Mouse (Mus musculus) kidney, adult 18-20 months (tissue): Measurements from ENCODE around the gene Wdr70.

Source experiments
- DNase-seq: peaks from one replicate; pipeline ENCODE4 v3.0.0; 2021

Gene Wdr70

DNA sequence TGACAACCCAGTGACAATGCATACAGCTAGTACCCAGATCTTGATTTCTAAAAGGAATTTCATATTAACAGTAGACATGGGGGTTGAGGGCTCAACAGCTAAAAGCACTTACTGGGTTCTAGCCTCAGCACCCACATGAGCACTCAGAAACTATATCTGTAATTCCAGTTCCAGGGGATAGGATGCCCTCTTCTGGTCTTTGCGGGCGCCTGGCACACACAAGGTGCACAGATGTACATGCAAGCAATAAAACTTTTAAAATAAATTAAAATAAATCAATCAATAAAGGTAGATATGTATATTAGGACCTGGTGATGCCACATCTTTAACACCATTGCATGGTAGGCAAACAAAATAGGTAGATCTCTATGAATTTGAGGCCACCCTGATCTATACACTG, 71.5 kb downstream of the Wdr70 start:
- no peak for DNase-seq

DNA sequence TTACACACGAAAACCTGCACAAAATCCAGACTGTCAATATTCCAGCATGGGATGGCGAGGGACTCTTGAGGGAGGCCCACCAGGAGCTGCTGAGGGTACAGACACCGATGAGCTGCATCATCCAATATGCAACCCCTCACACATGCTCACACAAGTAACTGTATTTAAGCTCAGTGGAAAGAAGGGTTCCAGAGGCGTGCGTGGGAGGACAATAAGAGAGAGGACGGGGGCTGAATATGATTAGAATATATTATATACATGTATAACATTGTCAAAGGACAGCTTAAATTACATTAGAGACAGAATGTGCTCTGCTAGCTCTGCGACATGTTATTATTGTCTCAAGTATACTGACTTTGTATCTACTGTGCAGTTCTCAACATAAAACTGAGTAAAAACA, 87.6 kb downstream of the Wdr70 start:
- no peak for DNase-seq

DNA sequence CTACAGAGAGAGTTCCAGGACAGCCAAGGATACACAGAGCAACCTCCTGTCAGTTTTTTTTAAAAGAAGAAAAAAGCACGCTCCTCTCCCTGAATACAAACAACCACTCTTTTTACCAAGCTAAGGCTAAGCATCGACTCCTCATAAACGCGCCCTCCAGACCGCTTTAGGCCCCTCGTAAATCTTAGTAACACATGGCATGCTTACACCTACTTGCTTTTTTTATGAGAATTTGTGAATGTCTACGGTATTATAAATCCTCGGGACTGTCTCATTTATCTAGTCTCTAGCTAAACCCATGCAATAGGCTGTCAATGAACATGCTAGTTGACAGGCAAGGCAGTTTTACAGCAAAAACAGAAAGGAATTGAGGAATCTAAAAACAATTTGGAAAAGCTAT, 91.6 kb downstream of the Wdr70 start:
- DNase-seq: no peak

GRCm38 (mm10) chr15:8006056-8006455, 93.0 kb downstream of the Wdr70 start:
- no peak for DNase-seq

DNA sequence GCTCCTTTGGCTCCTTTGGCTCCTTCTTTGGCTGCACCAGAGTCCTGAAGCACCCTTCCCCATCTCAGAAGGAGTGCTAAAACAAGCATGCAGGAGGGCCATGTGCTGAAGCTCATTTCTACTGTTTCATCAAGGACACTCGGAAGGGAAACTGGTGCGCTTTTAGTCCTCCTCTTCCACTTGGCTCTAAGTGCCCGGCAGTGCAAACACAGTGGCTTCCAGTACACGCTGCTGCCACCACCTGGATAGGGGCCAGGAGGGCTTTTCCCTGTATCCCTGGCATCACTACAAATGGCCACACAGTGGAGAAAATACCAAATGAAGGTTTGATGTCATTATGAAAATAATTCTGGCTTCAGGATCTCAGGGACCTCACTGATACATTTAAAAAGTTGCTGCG, 93.5 kb downstream of the Wdr70 start:
- no peak for DNase-seq

GRCm38 (mm10) chr15:8003789-8004188, 95.2 kb downstream of the Wdr70 start:
- no peak for DNase-seq

DNA sequence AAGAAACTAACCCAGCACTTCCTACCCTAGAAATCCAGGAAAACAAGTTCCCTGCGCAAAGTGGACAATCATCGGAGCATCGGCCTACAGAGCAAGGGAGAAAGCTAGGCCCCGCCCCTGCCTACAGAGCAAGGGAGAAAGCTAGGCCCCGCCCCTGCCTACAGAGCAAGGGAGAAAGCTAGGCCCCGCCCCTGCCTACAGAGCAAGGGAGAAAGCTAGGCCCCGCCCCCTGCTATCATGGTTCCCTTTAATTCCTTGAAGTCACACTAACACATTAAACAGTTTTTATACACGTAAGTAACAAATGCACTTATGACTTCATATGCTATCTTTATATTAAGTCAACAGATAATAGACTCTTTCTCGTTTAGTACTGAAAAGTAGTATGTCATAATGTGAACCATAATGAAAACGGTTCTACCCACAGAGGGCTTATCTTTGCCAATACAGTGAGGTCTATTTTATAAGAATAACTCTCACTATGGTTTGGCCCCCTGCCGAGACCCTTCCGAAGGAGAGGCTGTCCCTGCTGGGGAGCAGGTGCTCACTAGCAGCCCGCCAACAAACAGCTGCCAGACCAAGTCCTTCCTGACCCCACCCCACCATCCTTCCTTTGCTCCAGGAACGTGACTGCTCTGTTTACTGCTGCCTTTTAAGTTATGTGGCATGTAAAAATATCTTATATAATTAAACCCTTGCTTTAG, 100.0 kb downstream of the Wdr70 start:
- DNase-seq: no peak

- DNase-seq: no peak
Observed at GRCm38 (mm10) chr15:7998095-7998494, 100.9 kb downstream of the Wdr70 start.

- no peak for DNase-seq
Observed at GRCm38 (mm10) chr15:7993721-7994120, 105.3 kb downstream of the Wdr70 start.

DNA sequence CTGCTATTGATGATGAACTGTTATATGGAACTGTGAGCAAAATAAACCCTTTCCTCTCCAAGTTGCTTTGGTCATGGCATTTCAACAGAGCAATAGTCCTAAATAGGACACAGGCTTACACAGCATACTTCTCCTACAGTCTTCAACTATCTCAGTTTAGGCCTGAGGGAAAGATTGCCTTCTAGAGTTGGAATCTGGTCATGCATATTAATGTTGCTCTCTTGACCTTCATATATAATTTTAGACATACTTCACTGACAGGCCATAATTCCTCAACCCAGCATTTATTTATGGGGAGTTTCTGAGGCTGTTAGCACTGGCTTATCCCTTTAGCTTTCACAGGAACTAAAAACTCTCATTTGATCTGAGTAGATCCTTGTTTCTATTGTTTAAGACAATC, 108.9 kb downstream of the Wdr70 start:
- no peak for DNase-seq

- no peak for DNase-seq
Observed at GRCm38 (mm10) chr15:7987374-7987773, 111.6 kb downstream of the Wdr70 start.

- no peak for DNase-seq
Observed at GRCm38 (mm10) chr15:7986274-7986673, 112.7 kb downstream of the Wdr70 start.

- no peak for DNase-seq
Observed at GRCm38 (mm10) chr15:7978640-7979039, 120.4 kb downstream of the Wdr70 start.

GRCm38 (mm10) chr15:7976775-7977174, 122.2 kb downstream of the Wdr70 start:
- no peak for DNase-seq

DNA sequence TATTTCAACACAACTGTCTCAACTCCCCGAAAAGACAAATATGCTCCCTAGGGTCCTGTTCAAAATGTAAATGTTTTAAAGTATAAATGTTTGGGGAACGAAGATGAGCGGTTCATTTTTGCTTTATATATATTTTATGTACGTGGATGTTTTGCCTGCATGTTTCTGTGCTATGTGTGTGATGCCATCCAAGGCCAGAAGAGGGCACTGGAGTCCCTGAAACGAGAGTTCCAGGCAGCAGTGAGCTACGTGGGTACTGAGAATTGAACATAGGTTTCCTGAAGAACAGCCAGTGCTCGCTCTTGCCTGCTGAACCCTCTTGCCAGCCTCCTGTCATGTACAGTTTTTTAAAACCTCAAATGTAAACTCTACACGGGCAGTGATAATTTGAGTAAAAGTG, 124.6 kb downstream of the Wdr70 start:
- no peak for DNase-seq

GRCm38 (mm10) chr15:7972528-7972927, 126.5 kb downstream of the Wdr70 start:
- no peak for DNase-seq

DNA sequence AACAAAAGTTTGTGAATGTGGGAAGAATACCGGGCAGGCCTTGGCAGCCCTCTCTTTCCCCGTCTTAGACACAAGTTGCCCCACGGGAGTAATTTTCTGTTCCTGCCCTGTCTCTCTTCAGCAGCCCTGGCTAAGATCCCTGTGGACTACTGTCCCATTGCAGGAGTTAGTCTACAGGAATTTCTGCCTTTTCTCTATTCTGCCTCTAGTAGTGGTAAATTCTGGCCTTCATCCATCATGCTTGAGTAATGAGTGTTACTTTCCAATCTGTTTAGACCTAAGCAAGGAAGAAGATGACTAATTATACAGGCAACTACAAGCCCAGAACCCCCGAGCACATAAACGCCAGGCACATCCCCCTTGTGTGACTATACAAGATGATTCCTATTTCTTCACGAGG, 136.2 kb downstream of the Wdr70 start:
- no peak for DNase-seq

DNA sequence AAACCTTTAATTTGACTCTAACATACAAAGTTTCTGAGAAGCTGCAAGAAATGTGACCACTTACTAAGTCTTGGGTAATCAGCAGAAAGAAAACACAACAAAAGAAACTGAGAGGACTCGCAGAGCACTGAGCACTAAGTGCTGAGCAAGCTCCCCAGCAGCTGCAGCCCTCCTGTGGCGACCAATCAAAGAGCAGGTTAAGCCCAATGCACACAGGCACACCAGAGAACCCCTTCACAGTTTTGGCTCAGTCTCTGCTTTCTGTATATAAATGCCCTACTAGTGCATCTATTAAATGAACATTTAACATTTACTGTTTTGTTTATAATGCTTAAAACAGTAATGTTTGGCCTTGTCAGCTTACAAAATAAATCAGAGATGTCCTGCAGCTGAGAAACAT, 137.5 kb downstream of the Wdr70 start:
- DNase-seq: no peak

GRCm38 (mm10) chr15:7956899-7957298, 142.1 kb downstream of the Wdr70 start:
- no peak for DNase-seq

- DNase-seq: no peak
Observed at GRCm38 (mm10) chr15:7950561-7950960, 148.4 kb downstream of the Wdr70 start.

DNA sequence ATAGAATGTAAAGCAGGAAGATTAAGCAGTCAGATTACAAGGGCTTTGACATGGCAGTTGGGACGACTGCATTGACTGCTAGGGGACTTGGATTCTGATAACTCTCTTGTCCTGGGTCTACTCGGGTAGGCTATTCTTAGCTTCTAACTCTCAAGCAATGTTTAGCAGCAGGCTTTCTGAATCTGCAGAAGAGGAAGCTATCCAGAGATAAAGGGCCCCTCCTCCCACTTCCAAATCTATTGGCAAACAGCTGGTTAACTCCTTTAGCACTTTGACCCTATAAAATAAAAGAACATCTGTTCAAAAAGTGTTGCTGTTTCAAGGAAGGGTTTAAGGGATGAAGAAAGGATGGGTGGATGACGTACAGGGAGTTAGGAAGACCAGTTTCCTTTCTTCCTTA, 157.3 kb downstream of the Wdr70 start:
- DNase-seq: no peak

DNA sequence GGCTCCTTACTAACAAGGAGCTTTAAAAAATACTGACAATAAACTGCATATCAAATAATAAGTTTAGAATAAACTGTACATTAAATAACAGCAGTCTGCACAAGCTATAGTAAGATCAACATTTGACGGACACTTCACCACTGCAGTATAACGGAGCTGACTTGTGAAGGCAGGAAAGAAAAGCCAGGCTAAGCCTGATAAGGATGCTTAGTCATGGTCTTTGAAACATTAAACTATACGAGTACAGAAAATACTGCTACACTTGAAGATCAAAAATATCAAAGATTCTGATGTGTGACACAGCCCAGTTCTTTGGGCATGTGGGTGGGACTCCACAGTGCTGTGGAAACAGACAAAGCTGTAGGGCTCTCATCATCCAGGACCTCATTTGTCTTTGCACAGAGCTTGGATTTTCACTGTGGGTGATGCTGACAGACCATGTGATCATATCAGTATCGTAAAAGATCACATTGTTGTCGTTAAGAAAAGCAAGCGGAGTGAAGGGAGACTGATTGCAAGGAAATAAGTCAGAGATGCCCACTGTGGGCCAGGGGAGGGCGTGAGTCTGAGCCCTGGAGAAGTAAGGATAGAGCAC, 163.3 kb downstream of the Wdr70 start:
- no peak for DNase-seq

DNA sequence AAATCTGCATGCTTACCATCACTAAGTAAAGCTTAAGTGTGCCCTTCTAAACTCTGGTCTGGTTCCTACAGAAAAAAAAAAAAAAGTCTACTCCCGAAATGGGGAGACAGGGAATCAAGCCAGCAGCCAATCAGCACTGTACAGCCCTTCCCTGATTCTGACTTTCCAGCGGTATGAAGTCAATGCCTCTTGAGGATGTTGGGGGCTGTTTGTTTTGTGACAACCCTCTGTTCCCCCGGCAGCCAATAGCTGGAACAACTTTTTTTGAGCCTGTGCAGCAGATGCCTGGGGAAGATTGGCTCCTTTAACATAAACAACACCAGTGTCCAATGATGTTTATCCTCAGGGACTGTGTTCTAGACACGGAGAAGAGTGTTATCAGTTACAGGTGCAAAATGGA, 164.4 kb downstream of the Wdr70 start:
- DNase-seq: no peak

DNA sequence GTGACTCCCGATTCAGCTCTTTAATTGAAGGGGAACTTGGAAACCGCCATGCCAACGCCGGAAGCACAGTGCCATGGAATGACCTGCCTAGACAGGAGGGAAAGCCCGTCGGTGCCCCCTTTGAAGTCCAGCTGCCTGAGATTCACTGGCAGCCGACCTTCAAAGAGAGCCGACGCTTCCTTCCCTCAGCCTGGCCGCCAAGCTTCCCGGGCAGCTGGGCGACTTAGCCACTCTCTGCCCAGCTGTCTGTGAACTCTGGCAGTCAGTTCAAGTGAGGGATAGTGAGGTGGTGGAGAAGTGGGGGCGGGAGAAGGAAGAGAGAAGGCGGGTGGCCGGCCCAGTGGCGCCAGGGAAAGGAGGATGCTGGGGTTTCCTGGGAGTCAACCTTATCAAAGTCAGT, 164.9 kb downstream of the Wdr70 start:
- DNase-seq: peak; percentile 4

- DNase-seq: peak; percentile 23
Observed at GRCm38 (mm10) chr15:7931605-7932008, 167.4 kb downstream of the Wdr70 start.
